Mouse (Mus musculus): ENCODE results near the gene Pofut1. TPM values are rescaled to one million over a fixed set of nuclear protein-coding genes. Genes with fewer than 3 reads are reported as not detected.

The Pofut1 gene
- polyA plus RNA-seq (2017; shearing (Covaris generic)) = 10 to 100 TPM in 1 of 2 experiments, 1 to 10 TPM in 1; 9.4 to 11.9 TPM

DNA sequence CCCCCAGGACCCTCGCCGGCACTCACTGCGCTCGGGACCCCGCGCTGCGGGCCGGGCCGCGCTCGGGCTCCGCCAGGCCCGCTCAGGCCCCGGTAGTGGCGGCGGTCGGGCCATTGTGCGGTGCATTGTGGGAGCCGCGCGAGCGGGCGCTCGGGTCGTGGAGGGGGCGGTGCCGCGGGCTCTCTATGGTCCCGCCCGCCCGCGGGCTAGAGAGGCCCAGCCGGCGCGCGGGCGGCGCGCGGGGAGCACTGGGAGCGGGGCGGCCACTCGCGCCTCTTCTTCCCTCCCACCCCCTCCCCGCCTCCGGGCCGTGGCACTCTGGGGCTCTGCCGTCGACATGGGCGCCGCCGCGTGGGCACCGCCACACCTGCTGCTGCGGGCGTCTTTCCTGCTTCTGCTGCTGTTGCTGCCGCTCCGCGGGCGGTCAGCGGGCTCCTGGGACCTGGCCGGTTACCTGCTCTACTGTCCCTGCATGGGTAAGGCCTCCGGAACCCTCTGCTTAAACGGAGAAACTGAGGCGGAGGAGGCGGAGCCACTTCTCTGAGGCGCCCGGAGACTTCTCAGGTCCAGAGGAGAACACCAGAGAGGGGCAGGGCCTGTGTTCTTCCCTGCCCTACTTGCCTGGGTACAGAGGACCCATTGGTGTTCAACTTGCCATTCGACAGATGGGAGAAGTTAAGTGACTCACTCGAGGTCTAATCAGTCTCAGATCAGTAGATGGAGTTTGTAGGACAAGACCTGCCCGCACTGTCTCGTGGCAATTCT, at the start of gene Pofut1, which contains the start of gene Plagl2:
Pofut1 (plus strand) TSS at position 284 of the 765 bp plus-strand sequence.
Plagl2 (minus strand) TSS at position 177 of the 765 bp plus-strand sequence.
- peak; percentile 76 for ATAC-seq

DNA sequence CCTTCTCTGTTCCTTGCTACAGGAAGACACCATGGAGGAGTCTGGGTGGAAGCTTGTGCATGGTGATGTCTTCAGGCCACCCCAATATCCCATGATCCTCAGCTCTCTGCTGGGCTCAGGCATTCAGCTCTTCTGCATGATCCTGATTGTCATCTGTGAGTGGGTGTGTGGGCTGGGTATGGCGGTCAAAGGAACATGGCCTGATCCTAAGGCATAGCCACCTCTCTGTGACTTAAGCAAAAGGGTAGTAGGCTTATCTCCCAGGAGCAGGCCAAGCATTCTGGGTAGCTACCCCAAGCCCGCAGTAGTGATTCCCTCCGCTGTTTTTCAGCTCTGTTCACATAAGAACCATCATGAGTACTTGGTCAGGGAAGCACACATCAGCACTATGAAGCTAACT, 47.1 kb upstream of the Pofut1 start:
- no peak for ATAC-seq

DNA sequence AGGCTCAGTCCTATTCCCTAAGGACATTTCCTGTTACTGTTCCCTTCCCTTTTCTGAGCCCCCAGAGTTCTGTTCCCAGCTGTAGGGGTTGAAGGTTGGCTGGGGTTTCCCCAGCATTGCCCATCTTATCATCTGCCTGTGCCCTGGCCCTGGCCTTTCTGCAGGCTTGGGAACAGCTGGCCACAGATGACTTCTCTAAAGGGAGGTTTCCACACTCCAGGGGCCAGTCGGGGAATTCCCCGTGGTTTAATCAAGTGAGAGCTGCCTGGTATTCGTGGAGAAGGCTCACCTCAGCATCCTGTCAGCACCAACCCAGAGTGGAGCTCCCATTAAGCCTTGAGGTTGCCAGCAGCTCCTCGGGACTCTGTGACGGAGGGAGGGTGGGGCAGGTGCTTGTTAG, 42.8 kb upstream of the Pofut1 start:
- no peak for ATAC-seq

DNA sequence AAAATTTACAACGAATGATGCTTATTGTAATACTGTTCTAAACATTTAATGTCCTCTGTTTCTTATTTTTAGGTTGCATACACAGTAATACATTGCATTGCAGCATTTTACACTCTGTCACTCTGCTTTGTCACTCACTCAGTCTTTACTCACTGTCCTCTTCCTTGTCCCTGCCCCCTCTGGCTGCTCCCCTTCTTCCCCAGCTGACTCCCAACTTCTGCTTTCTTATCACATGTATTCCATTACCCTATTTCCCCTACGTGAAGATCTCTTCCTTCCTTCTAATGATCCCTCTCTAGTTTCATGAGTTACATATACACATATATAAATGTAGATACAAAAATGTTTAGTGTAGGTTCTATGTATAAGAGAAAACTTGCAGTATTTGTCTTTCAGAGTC, 42.2 kb upstream of the Pofut1 start:
- ATAC-seq = no peak

DNA sequence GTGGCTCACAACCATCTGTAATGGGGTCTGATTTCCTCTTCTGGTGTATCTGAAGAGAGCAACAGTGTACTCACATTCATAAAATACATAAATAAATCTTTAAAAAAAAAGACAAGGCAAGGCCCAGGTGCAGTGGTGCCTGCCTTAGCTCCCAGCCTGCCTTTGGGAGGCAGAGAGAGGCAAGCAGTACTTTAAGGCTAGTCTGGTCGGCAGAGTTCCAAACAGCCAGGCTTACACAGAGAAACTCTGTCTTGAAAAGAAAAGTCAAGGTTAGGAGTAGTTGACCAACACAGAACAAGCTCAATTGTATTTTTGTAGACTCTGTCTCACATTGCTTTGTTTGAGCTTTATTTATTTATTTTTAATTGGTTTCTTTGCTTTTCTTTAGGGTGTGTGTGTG, 38.6 kb upstream of the Pofut1 start:
- no peak for ATAC-seq

DNA sequence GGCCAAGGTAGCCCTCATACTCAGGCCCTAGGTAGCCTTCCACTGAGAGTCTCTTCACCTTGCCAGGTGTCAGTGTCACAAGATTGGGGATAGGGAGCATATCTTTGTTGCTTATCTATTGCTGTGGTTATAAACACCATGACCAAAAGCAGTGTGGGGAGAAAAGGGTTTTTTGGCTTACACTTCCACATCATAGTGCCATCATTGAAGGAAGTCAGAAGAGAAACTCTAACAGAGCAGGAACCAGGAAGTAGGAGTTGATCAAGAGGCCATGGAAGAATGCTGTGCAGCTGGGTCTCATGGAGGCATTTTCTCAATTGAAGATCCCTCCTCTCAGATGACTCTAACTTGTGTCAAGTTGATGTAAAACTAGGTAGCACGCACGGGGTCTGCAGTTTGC, 33.2 kb upstream of the Pofut1 start:
- ATAC-seq = no peak

DNA sequence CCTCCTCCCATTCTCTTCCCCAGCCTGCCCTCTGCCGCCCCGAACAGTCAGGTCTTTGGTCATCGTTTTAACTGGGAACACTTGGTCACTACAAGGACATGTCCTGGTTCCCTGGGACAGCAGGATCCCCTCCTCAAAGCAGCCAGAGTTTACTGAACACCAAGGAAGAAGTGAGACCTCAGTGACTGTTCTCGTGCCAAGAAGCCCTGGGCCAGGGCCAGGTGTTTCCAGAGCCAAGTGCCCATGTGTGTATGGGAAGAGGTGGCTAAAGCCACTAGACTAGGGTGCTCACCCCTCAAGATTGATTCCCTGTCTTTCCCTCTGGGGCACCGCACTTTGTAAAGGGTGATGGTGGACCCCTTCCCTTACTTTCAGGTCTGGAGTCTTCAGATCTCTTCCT, 32.0 kb upstream of the Pofut1 start:
- no peak for ATAC-seq

DNA sequence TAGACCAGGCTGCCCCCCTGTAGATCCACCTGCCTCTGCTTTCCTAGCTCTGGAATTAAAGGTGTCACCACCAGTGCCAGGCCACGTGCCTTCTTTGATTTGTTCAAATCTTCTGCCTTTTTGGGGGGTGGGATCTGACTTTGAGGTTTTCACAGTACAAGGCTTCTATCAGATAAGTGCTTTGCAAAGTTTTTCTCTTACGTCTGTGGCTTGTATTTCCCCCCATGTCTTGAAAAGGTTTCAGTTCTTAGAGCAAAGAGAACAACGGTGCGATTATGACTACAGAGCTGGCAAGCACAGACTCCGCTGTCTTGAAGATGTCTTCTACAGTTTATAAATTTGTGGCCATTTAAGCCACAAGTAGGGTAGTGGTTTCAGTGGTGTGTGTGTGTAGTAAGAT, 29.9 kb upstream of the Pofut1 start:
- peak; percentile 22 for ATAC-seq

DNA sequence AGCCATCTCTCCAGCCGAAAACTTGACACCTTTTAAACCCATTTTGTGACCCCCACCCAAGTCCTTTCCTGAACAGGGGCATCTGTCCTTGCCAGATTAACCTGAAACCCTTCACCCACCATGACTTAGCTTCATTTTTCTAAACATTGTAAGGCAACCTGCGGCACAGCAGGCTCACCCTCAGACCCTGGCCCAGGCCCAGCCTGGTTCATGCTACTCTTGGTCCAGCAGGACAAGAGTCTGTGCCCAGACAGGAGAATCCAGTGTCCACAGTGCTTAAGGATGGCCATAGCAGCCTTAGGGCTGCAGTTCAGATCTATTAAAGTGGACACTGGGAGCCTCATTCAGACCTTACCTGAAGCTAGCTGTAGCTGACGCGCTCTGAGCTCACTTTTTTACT, 28.0 kb upstream of the Pofut1 start:
- ATAC-seq = no peak

DNA sequence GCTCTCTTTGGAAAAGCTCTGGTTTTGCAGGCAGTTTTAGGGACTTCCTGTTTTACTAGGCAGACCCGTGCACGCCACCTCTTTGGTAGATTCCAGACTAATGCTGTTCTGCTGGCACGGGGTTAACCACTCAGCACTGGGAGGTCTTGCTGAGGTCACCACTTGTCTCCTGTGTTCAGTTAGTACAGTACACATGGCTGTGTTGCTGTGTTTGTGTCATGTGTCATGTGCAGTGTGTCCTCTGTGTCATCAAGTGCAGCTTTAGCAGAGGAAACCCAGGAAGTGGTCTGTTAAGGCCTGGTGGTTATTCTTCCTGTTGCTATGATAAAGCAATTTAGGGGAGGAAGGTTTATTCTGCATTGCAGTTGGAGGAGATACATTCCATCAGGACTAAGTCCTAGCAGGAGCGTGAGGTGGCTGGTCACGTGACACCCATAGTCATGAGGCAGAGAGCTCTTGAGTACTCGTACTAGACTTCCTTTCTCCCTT, 26.5 kb upstream of the Pofut1 start:
- peak; percentile 92 for ATAC-seq

DNA sequence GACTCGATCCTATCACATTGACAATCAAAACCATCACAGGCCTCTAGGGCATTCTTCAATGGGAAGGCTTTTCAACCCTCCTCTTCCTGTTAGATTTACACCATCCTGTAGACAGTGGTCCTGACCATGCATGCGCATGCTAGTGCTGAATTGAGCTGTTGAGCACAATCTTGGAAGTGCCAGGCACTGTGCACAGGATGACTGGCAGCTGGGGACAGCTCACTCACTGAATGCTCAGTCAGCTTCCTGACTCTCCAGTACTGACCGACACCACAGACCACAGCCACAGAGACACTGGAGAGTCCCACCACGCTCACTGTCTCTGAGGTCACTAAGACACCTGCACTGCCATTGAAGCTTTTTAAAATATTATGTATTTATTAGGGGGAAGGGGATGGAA, 25.9 kb upstream of the Pofut1 start:
- peak; percentile 25 for ATAC-seq

DNA sequence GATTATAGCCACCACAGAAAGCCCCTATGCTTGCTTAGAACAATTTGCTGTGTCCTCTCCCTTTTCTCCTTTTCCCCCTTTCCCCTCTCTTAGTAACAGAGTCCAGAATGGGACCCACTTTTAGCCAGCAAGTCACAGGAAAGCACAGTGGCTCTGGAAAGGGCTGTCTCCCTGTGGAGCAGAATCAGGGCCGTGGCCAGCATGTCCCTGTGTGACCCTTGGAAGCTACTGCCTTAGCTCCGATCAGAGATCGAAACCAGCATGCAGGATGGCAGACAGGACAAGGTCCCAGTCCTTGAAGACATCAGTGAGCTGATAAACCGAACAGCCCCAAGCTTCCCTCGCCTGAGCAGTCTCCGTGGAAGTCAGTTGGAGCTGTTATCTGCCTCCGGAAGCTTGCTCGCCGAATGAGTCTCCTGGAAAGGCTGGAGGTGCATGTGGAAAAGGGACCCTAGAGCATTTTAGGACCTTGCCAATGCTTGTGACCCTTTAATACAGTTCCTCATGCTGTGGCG, 23.4 kb upstream of the Pofut1 start:
- ATAC-seq = no peak

DNA sequence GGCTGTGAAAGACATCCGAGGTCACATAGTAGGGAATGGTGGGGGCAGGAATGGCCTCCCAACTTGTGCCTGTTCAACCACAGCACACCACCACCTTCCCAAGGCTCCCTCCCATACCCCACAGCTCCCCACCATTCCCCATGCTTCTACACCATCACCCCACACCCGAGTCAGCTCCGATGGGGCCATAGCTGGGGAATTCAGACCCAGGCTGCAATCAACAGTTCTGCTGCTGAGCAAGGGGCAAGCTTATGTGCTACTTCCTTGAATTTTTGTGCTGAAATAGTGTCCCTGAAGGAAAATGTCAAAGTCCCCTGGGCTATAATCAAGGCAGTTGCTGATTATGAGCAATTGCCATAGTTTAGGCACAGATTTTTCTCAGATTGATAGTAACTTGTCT, 22.8 kb upstream of the Pofut1 start:
- no peak for ATAC-seq

DNA sequence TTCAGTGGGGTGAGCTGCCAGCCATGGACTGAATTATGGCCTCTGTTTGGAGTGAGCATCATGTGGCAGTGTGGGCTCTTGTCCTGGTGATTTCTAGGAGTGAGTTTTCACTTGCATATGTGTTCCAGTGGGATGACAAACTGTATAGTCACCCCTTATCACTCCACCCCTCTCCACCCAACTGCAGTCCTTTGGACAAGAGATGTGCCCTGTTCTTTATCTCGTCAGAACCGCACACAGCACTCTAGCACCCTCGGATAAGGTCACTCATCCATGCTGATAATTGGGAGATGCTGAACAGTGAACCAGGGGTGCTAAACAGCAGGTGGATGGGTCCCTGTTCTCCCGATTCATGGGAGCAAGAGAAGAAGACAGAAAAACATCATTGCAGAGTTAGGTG, 19.7 kb upstream of the Pofut1 start:
- no peak for ATAC-seq

DNA sequence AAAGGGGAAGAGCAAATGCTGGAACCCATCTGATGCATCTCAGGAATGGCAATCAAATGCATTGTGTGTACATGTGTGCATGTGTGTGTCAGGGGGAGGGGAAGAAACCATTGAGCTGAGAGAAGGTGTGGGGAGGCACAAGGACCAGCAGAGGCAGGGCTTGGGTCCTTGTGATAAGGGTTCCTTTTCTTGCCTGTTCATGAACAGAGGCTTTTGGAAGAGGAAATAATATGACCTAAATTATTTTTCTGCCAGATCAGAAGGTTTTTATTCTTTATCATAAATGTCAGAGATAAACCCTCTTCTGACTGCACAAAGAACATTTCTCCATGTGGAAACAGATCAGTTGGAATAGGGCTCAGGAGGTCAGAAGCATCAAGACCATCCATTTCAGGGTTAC, 19.2 kb upstream of the Pofut1 start:
- no peak for ATAC-seq

DNA sequence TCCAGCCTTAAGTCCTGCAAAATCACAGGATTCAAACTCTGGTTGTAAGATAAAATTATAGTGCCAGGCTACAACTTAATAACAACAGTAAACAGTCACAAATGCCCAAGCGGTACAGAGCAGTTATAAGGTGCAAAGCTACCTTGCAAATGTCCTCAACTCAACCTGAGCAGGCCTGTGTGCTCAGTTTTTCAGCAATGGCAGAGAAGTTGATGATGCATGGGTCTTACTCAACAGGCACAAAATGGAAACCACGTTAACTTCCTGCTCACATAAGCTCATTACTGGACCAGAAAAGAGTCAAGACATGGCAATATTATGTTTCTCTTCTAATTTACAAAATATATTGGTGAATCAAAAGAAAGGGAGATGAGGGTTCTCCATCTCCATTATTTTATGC, 18.8 kb upstream of the Pofut1 start:
- no peak for ATAC-seq

DNA sequence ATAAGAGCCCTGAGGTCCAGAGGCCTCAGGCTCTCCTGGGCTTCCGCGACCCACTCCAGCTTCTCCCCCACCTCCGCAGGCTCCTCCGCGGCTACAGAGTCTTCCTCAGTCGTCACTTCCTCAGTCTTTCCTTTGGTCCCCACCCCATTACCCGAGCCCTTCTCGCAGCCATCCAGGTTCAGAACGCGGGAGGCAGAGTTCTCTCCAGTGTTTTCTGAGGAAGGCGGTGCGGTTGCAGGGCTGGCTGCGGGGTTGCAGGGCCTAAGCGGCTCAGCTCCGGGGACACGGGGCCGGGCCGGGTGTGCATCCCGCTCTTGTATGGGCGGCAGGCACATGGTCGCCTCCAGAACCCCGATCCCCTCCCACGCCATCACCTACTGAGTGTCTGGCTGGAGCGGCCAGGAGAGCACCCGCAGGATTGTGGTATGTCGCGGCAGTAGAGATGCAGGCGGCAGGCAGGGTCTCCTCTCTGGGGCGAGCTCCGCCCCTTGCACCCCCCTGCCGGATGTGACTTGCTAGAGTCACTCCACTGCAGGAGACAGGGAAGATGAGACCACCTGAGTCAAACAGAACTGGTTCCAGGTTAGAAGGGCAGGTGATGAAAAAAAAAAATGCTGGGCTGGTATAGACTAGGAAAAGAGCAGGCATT, 16.3 kb upstream of the Pofut1 start, which contains the start of gene Tspyl3:
Tspyl3 (minus strand) TSS at position 496 of the 649 bp plus-strand sequence.
- peak; percentile 86 for ATAC-seq

DNA sequence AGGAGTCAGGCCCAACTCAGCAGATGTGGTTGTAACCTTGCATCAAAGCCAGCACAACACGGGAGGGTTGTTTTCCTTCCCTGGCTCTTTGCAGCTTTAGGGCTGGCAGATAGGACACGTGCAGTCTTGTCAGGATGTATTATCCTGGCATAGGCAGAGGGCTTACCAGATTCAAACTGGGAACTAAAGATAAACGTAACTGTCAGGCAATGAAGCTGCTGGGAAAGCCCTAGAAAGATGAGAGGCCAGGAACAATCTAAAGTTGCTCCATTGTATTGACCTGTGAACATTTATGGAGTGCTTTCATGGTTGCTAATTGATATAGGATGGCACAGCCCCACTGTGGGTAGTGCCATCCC, 15.8 kb upstream of the Pofut1 start:
- peak; percentile 19 for ATAC-seq

DNA sequence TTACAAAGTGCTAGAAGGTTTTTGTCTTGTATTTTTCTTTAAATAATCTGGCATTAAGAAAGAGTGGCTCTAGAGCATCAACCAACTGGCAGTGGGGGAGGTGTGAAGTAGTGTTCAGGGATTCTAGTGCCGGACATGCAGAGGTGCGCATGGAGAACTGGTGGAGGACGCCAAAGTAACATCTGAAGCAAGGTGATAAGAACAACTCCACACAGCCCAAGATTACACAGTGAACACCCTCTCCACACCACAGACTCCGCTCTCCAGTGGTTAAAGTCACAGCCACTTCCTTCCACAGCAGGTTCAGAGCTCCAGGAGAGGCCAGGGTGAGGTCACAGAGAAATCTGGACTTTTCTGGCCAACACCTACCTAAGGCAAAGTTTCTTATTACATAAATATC, 13.4 kb upstream of the Pofut1 start:
- ATAC-seq = no peak

DNA sequence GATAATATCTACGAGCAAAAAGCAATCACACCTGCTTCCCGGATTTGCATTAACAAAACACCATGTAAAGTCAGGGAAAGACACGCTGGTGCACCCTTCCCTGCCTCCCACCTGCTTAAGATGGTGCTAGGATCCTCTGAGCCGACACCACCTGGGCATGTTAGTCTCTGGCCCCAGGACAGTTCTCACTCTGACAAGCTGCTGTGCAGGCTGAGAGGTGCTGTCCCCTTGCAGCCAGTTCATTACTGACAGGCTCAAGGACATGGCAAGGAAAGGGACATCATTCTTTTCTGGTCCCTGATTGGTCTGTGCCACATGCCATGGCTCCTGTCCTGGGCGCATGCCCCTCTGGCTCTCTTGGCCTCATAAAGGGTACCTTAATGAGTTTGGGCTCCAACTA, 12.8 kb upstream of the Pofut1 start:
- ATAC-seq = no peak

DNA sequence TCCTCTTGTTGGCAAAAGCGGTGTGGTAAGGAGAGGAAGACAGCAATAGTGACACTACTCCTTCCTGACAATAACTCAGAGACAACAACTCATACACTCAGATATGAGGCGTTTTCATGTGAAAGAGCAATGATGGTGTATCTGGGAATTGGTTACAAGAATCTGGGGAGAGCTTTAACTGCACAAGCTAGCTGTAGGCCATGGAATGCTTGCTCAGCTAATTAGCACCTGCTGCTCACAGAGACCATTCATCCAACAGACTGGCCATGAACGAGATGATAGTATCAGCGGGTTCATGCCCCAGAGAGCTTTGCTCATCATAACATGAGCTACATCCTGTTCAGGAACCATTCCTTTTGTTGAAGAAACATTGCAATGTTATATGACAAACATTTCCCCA, 4.1 kb upstream of the Pofut1 start:
- no peak for ATAC-seq

DNA sequence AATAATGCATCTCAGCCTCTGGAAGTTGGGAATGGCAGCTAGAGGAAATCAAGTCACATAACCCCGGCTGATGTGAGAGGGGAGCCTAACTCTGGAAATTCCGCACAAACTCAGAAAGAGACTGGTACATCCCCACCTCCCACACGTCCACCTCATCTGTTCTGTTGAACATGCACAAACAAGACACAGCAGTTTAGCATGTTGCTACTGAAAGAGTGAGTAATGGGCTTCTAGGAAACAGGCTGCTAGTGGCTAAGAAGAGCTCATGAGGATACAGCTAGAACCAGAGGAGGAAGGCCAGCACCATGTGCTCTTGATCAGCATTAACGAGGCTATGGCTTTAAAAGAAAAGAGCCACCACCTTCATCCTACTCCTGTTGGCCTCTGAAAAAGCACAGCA, 3.4 kb upstream of the Pofut1 start:
- ATAC-seq = no peak

DNA sequence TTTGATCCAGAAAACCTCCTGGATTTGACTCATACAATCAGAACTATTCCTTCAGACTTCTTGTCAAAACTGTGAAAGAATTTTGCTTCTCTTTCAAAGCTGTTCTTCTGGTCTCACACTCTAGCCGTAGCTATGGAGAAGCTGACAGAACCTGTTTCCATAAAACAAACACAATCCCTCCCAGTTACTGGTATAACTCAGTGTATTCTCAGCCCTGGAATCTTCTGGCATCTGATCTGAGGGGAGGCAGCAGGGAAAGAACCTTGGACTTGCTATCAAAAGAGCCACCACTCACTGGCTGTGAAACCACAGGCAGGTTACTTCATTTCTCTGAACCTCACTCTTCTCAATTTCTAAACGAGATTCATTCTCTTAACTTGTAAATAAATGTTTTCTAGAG, 2.9 kb upstream of the Pofut1 start:
- no peak for ATAC-seq

Measured in CD4-positive, CD25-positive, alpha-beta regulatory T cell, adult 4 months (primary cell).